Mouse (Mus musculus): ENCODE results near the gene Map7d1.

GRCm38 (mm10) chr4:126197485-126197884 lies 58.7 kb downstream of the Map7d1 start:
- TF ChIP-seq CTCF (conservative IDR thresholded peaks at IDR 0.05; ENCODE audit: insufficient read depth, insufficient read length, low read depth, low read length), result no peak
- TF ChIP-seq POLR2A (IDR thresholded peaks at IDR 0.05; ENCODE audit: low read depth, low read length), result no peak

Data from kidney, adult 2 months (tissue).